Mouse (Mus musculus): ENCODE data around the gene Palm. TPM values are rescaled to one million over a fixed set of nuclear protein-coding genes. Genes with fewer than 3 reads are reported as not detected.

The Palm gene
- polyA plus RNA-seq, 1 experiment from 2014 or later: 270 TPM

GRCm38 (mm10) chr10:79807826-79808225 lies 14.5 kb downstream of the Palm start:
- H3K9me3 ChIP-seq (ENCODE audit: control insufficient read depth, low read length): no peaks in the 10 kb centered on the region
- peak overlapping the region; percentile 46 for H3K27ac ChIP-seq (replicated peaks; ENCODE audit: low read depth, low read length)
- ATAC-seq (ENCODE audit: low FRiP score, low TSS enrichment) (no peak), DNase-seq (no peak)
- H3K4me2 ChIP-seq (ENCODE audit: low read length): no peak overlapping the region
- H3K9ac ChIP-seq (replicated peaks; ENCODE audit: low read length): no peak overlapping the region
- WGBS: 45% methylated on average over 11 of the region's 11 CpGs
- peaks cover 54% of the 10 kb centered on the region for H3K36me3 ChIP-seq (ENCODE audit: control insufficient read depth, insufficient read depth, low read length)
- peaks cover 27% of the 10 kb centered on the region for H3K4me1 ChIP-seq (ENCODE audit: control insufficient read depth, insufficient read depth, low read length)
- no peaks in the 10 kb centered on the region for H3K27me3 ChIP-seq (ENCODE audit: control insufficient read depth, insufficient read depth, low read length)
- H3K4me3 ChIP-seq (replicated peaks; ENCODE audit: low read depth, low read length): no peak overlapping the region

GRCm38 (mm10) chr10:79808728-79809127 lies 15.4 kb downstream of the Palm start:
- Histone ChIP-seq H3K9me3 (ENCODE audit: control insufficient read depth, low read length) (no peaks in the 10 kb centered on the region), H3K27me3 (ENCODE audit: control insufficient read depth, insufficient read depth, low read length) (no peaks in the 10 kb centered on the region), H3K4me2 (ENCODE audit: low read length) (no peak overlapping the region), H3K36me3 (ENCODE audit: control insufficient read depth, insufficient read depth, low read length) (peaks cover 56% of the 10 kb centered on the region), H3K4me3 (replicated peaks; ENCODE audit: low read depth, low read length) (no peak overlapping the region), H3K9ac (replicated peaks; ENCODE audit: low read length) (no peak overlapping the region), H3K27ac (replicated peaks; ENCODE audit: low read depth, low read length) (no peak overlapping the region), H3K4me1 (ENCODE audit: control insufficient read depth, insufficient read depth, low read length) (peaks cover 18% of the 10 kb centered on the region)
- WGBS: 92% methylated on average over 11 of the region's 11 CpGs
- DNase-seq (no peak), ATAC-seq (ENCODE audit: low FRiP score, low TSS enrichment) (no peak)

- DNase-seq: peak; percentile 90
- no peaks in the 10 kb centered on the region for H3K4me1 ChIP-seq (ENCODE audit: control insufficient read depth, insufficient read depth, low read length)
- no peak overlapping the region for H3K4me2 ChIP-seq (ENCODE audit: low read length)
- H3K27ac ChIP-seq (replicated peaks; ENCODE audit: low read depth, low read length): 0 out of 2 replicates have a peak overlapping the region, but pooled peaks have one; percentile 22
- peaks cover 82% of the 10 kb centered on the region for H3K36me3 ChIP-seq (ENCODE audit: control insufficient read depth, insufficient read depth, low read length)
- peak; percentile 49; the same call in 1 of the 2 replicates for ATAC-seq (ENCODE audit: low FRiP score, low TSS enrichment)
- H3K9ac ChIP-seq (replicated peaks; ENCODE audit: low read length): no peak overlapping the region
- WGBS: 29% methylated on average over 15 of the region's 15 CpGs
- H3K27me3 ChIP-seq (ENCODE audit: control insufficient read depth, insufficient read depth, low read length): no peaks in the 10 kb centered on the region
- no peak overlapping the region for H3K4me3 ChIP-seq (replicated peaks; ENCODE audit: low read depth, low read length)
- H3K9me3 ChIP-seq (ENCODE audit: control insufficient read depth, low read length): no peaks in the 10 kb centered on the region
These were observed 18.6 kb downstream of the Palm start for GRCm38 (mm10) chr10:79811736-79812637.

- Histone ChIP-seq H3K4me2 (ENCODE audit: low read length) (no peak overlapping the region), H3K4me1 (ENCODE audit: control insufficient read depth, insufficient read depth, low read length) (no peaks in the 10 kb centered on the region), H3K9me3 (ENCODE audit: control insufficient read depth, low read length) (no peaks in the 10 kb centered on the region), H3K27ac (replicated peaks; ENCODE audit: low read depth, low read length) (peak overlapping the region; percentile 60; the same call in 1 of the 2 replicates), H3K27me3 (ENCODE audit: control insufficient read depth, insufficient read depth, low read length) (no peaks in the 10 kb centered on the region), H3K4me3 (replicated peaks; ENCODE audit: low read depth, low read length) (no peak overlapping the region), H3K36me3 (ENCODE audit: control insufficient read depth, insufficient read depth, low read length) (peaks cover 78% of the 10 kb centered on the region), H3K9ac (replicated peaks; ENCODE audit: low read length) (no peak overlapping the region)
- DNase-seq (no peak), ATAC-seq (ENCODE audit: low FRiP score, low TSS enrichment) (no peak)
- WGBS: 72% methylated on average over 5 of the region's 5 CpGs
These were observed 21.0 kb downstream of the Palm start for GRCm38 (mm10) chr10:79814271-79814842.

- H3K4me1 ChIP-seq (ENCODE audit: control insufficient read depth, insufficient read depth, low read length): no peaks in the 10 kb centered on the region
- H3K4me2 ChIP-seq (ENCODE audit: low read length): no peak overlapping the region
- no peaks in the 10 kb centered on the region for H3K27me3 ChIP-seq (ENCODE audit: control insufficient read depth, insufficient read depth, low read length)
- 86% methylated on average over 12 of the region's 12 CpGs for WGBS
- H3K36me3 ChIP-seq (ENCODE audit: control insufficient read depth, insufficient read depth, low read length): peaks cover 79% of the 10 kb centered on the region
- no peaks in the 10 kb centered on the region for H3K9me3 ChIP-seq (ENCODE audit: control insufficient read depth, low read length)
- no peak overlapping the region for H3K4me3 ChIP-seq (replicated peaks; ENCODE audit: low read depth, low read length)
- H3K27ac ChIP-seq (replicated peaks; ENCODE audit: low read depth, low read length): no peak overlapping the region
- ATAC-seq (ENCODE audit: low FRiP score, low TSS enrichment) (no peak), DNase-seq (no peak)
- no peak overlapping the region for H3K9ac ChIP-seq (replicated peaks; ENCODE audit: low read length)
These were observed 22.5 kb downstream of the Palm start for GRCm38 (mm10) chr10:79815671-79816494.

GRCm38 (mm10) chr10:79817111-79817510 lies 23.7 kb downstream of the Palm start:
- no peak for DNase-seq
- 81% methylated on average over 2 of the region's 2 CpGs for WGBS
- H3K27me3 ChIP-seq (ENCODE audit: control insufficient read depth, insufficient read depth, low read length): no peaks in the 10 kb centered on the region
- H3K27ac ChIP-seq (replicated peaks; ENCODE audit: low read depth, low read length): no peak overlapping the region
- no peaks in the 10 kb centered on the region for H3K4me1 ChIP-seq (ENCODE audit: control insufficient read depth, insufficient read depth, low read length)
- H3K9ac ChIP-seq (replicated peaks; ENCODE audit: low read length): no peak overlapping the region
- H3K4me2 ChIP-seq (ENCODE audit: low read length): no peak overlapping the region
- no peak overlapping the region for H3K4me3 ChIP-seq (replicated peaks; ENCODE audit: low read depth, low read length)
- no peak for ATAC-seq (ENCODE audit: low FRiP score, low TSS enrichment)
- peaks cover 68% of the 10 kb centered on the region for H3K36me3 ChIP-seq (ENCODE audit: control insufficient read depth, insufficient read depth, low read length)
- H3K9me3 ChIP-seq (ENCODE audit: control insufficient read depth, low read length): no peaks in the 10 kb centered on the region

GRCm38 (mm10) chr10:79818225-79818624 lies 24.9 kb downstream of the Palm start:
- Histone ChIP-seq H3K4me2 (ENCODE audit: low read length) (no peak overlapping the region), H3K27ac (replicated peaks; ENCODE audit: low read depth, low read length) (0 out of 2 replicates have a peak overlapping the region, but pooled peaks have one; percentile 13), H3K9ac (replicated peaks; ENCODE audit: low read length) (no peak overlapping the region), H3K4me1 (ENCODE audit: control insufficient read depth, insufficient read depth, low read length) (no peaks in the 10 kb centered on the region), H3K36me3 (ENCODE audit: control insufficient read depth, insufficient read depth, low read length) (peaks cover 60% of the 10 kb centered on the region), H3K9me3 (ENCODE audit: control insufficient read depth, low read length) (no peaks in the 10 kb centered on the region), H3K27me3 (ENCODE audit: control insufficient read depth, insufficient read depth, low read length) (no peaks in the 10 kb centered on the region), H3K4me3 (replicated peaks; ENCODE audit: low read depth, low read length) (no peak overlapping the region)
- 61% methylated on average over 4 of the region's 4 CpGs for WGBS
- DNase-seq: no peak
- ATAC-seq (ENCODE audit: low FRiP score, low TSS enrichment): no peak

- Histone ChIP-seq H3K4me3 (replicated peaks; ENCODE audit: low read depth, low read length) (no peak overlapping the region), H3K4me1 (ENCODE audit: control insufficient read depth, insufficient read depth, low read length) (no peaks in the 10 kb centered on the region), H3K27ac (replicated peaks; ENCODE audit: low read depth, low read length) (no peak overlapping the region), H3K4me2 (ENCODE audit: low read length) (no peak overlapping the region), H3K36me3 (ENCODE audit: control insufficient read depth, insufficient read depth, low read length) (peaks cover 58% of the 10 kb centered on the region), H3K9ac (replicated peaks; ENCODE audit: low read length) (no peak overlapping the region), H3K27me3 (ENCODE audit: control insufficient read depth, insufficient read depth, low read length) (no peaks in the 10 kb centered on the region), H3K9me3 (ENCODE audit: control insufficient read depth, low read length) (no peaks in the 10 kb centered on the region)
- ATAC-seq (ENCODE audit: low FRiP score, low TSS enrichment) (no peak), DNase-seq (no peak)
- WGBS: 91% methylated on average over 17 of the region's 17 CpGs
These were observed 26.2 kb downstream of the Palm start for GRCm38 (mm10) chr10:79819606-79820005.

All from midbrain, embryonic 14.5 days (tissue).